Mouse (Mus musculus) megakaryocyte, embryonic 14.5 days (primary cell): ENCODE measurements around the gene Acvr1.

Experiments
- FLI1 ChIP-seq: IDR thresholded peaks from 2 replicates; pipeline ENCODE4 v1.6.1; 2012; ENCODE audit warnings: low read length, inconsistent platforms, mixed read lengths
- GATA1 ChIP-seq: IDR thresholded peaks from 3 replicates; pipeline ENCODE4 v1.6.1; 2012; ENCODE audit warnings: mixed read lengths, low read length, inconsistent platforms, borderline replicate concordance

GRCm38 (mm10) chr2:58479536-58479935 lies 87.4 kb downstream of the Acvr1 start:
- TF ChIP-seq GATA1 (no peak), FLI1 (no peak)
